Mouse (Mus musculus) limb, embryonic 14.5 days (tissue): Measurements from ENCODE around the gene Brat1. TPM values are rescaled to one million over a fixed set of nuclear protein-coding genes. Genes with fewer than 3 reads are reported as not detected.

ENCODE experiments used
- ATAC-seq: fragments of 200-750 bp; cut with Nextera tagmentation; 2 replicates; pipeline ENCODE4 v1.8.0; 2017; ENCODE audit warnings: low read depth, moderate number of reproducible peaks, moderate TSS enrichment; ENCODE audit not compliant: low FRiP score
- DNase-seq: peaks from one replicate; pipeline ENCODE4 v3.0.0-alpha.2; 2015; ENCODE audit warnings: low spot score
- H3K27ac ChIP-seq: fragments of 300-500 bp; sonication (generic); replicated peaks from 2 replicates; pipeline ENCODE4 v1.5.1; 2014; ENCODE audit warnings: low read depth, mild to moderate bottlenecking, low read length, moderate library complexity, mixed read lengths
- H3K27me3 ChIP-seq: fragments of 300-500 bp; sonication (generic); 2 replicates; pipeline ENCODE4 v1.6.1; 2014; ENCODE audit warnings: low read length, mixed read lengths; ENCODE audit not compliant: control insufficient read depth, insufficient read depth
- H3K36me3 ChIP-seq: fragments of 300-500 bp; sonication (generic); 2 replicates; pipeline ENCODE4 v1.6.1; 2014; ENCODE audit warnings: mild to moderate bottlenecking, low read length, moderate library complexity, mixed read lengths; ENCODE audit not compliant: control insufficient read depth, insufficient read depth
- H3K4me1 ChIP-seq: fragments of 300-500 bp; sonication (generic); 2 replicates; pipeline ENCODE4 v1.6.1; 2014; ENCODE audit warnings: antibody characterized with exemption, low read length, mixed read lengths; ENCODE audit not compliant: control insufficient read depth, insufficient read depth
- H3K4me2 ChIP-seq: fragments of 300-500 bp; sonication (generic); replicated peaks from 2 replicates; pipeline ENCODE4 v1.6.1; 2014; ENCODE audit warnings: low read depth, mild to moderate bottlenecking, low read length, moderate library complexity; ENCODE audit not compliant: severe bottlenecking
- H3K4me3 ChIP-seq: fragments of 300-500 bp; sonication (generic); replicated peaks from 2 replicates; pipeline ENCODE4 v1.5.1; 2014; ENCODE audit warnings: low read length
- H3K9ac ChIP-seq: fragments of 300-500 bp; sonication (generic); 2 replicates; pipeline ENCODE4 v1.6.1; 2014; ENCODE audit warnings: mild to moderate bottlenecking, low read depth, low read length, moderate library complexity; ENCODE audit not compliant: severe bottlenecking
- H3K9me3 ChIP-seq: fragments of 300-500 bp; sonication (generic); 2 replicates; pipeline ENCODE4 v1.6.1; 2016; ENCODE audit warnings: low read length; ENCODE audit not compliant: control insufficient read depth
- POLR2A ChIP-seq: fragments of 200-500 bp; IDR thresholded peaks from 2 replicates; pipeline ENCODE4 v1.8.0; 2012; ENCODE audit warnings: inconsistent platforms, mild to moderate bottlenecking, moderate library complexity, borderline replicate concordance; ENCODE audit not compliant: insufficient read depth, insufficient read length; ENCODE audit errors: extremely low read depth
- WGBS: fragments of 180-500 bp; shearing (Covaris S2); extraction: QIAGEN DNeasy Blood & Tissue Kit; methylation state at CpG from one replicate; pipeline ENCODE4 v1.1.7; 2014; 5-methylcytosine and 5-hydroxymethylcytosine counted together
- polyA plus RNA-seq, 2 experiments: library from polyadenylated mRNA; depleted of rRNA in 1 of 2; stranded (reverse) in 1 of 2; unstranded in 1 of 2; fragments of >200 nt; fragmentation: Nextera tagmentation in 1 of 2; extraction: Ambion mirVana in 1 of 2; gene quantifications; 2 replicates each; pipeline versions ENCODE4 v1.2.1 to v1.2.3; 2012 to 2014

The Brat1 gene
- polyA plus RNA-seq, 2 experiments, result 19.9 to 29.6 TPM

- Histone ChIP-seq H3K4me2 (no peak overlapping the region), H3K4me3 (no peak overlapping the region), H3K27ac (peak overlapping the region; percentile 50; the same call in 1 of the 2 replicates), H3K4me1 (peaks cover 33% of the 10 kb centered on the region), H3K9ac (no peak overlapping the region), H3K36me3 (peaks cover 8% of the 10 kb centered on the region; the same call in 1 of the 2 replicates), H3K27me3 (no peaks in the 10 kb centered on the region), H3K9me3 (no peaks in the 10 kb centered on the region)
- ATAC-seq (no peak), DNase-seq (no peak)
- 82% methylated on average over 5 of the region's 5 CpGs for WGBS
- TF ChIP-seq POLR2A, result no peak
Measured at GRCm38 (mm10) chr5:140768333-140768732, 63.5 kb downstream of the Brat1 start.

Other genes with a start within 250 kb of the Brat1 start
- 22.9 and 28.4 TPM in 2 replicates for gene Chst12, start 199.5 kb upstream of the Brat1 start, polyA plus RNA-seq (2012; rRNA removed)
- gene Chst12, start 199.5 kb upstream of the Brat1 start, polyA plus RNA-seq (2014; fragmentation: Nextera tagmentation; extraction: Ambion mirVana), result 22.4 and 22.6 TPM in 2 replicates
- 0.18 and 0.19 TPM in 2 replicates for gene Grifin, start 139.9 kb upstream of the Brat1 start, polyA plus RNA-seq (2012; rRNA removed)
- gene Grifin, start 139.9 kb upstream of the Brat1 start, polyA plus RNA-seq (2014; fragmentation: Nextera tagmentation; extraction: Ambion mirVana), result not detected in 2 replicates
- 38.9 and 48.2 TPM in 2 replicates for gene Lfng, start 97.7 kb upstream of the Brat1 start, polyA plus RNA-seq (2012; rRNA removed)
- 19.2 and 21.4 TPM in 2 replicates for gene Lfng, start 97.7 kb upstream of the Brat1 start, polyA plus RNA-seq (2014; fragmentation: Nextera tagmentation; extraction: Ambion mirVana)
- gene Ttyh3, start 56.0 kb upstream of the Brat1 start, polyA plus RNA-seq (2012; rRNA removed), result 118 and 180 TPM in 2 replicates
- 57.5 and 66.3 TPM in 2 replicates for gene Ttyh3, start 56.0 kb upstream of the Brat1 start, polyA plus RNA-seq (2014; fragmentation: Nextera tagmentation; extraction: Ambion mirVana)
- gene Iqce, start 2.6 kb upstream of the Brat1 start, polyA plus RNA-seq (2012; rRNA removed), result 38.3 and 43.1 TPM in 2 replicates
- 23.4 and 24.0 TPM in 2 replicates for gene Iqce, start 2.6 kb upstream of the Brat1 start, polyA plus RNA-seq (2014; fragmentation: Nextera tagmentation; extraction: Ambion mirVana)
- 1.1 and 1.4 TPM in 2 replicates for gene Amz1, start 19.1 kb downstream of the Brat1 start, polyA plus RNA-seq (2012; rRNA removed)
- gene Amz1, start 19.1 kb downstream of the Brat1 start, polyA plus RNA-seq (2014; fragmentation: Nextera tagmentation; extraction: Ambion mirVana), result 0.88 and 1.1 TPM in 2 replicates
- gene Gna12, start 125.4 kb downstream of the Brat1 start, polyA plus RNA-seq (2012; rRNA removed), result 63.8 and 91.5 TPM in 2 replicates
- 46.7 and 55.5 TPM in 2 replicates for gene Gna12, start 125.4 kb downstream of the Brat1 start, polyA plus RNA-seq (2014; fragmentation: Nextera tagmentation; extraction: Ambion mirVana)